Mouse (Mus musculus): Measurements from ENCODE around the gene Smndc1.

Smndc1 gene

GRCm38 (mm10) chr19:53390495-53391007 lies at the start of gene Smndc1:
Gene Smndc1 (minus strand): TSS chr19:53390578.
- in situ Hi-C loops (cut with MboI, MseI) = no loop called here

- in situ Hi-C loops (cut with MboI, MseI) = loop anchor here in 1 of 2 experiments (5.0 kb wide), 1 partner anchor 48 kb away; no protein-coding TSS in a partner anchor
Observed at GRCm38 (mm10) chr19:53439340-53439739, 49.0 kb upstream of the Smndc1 start.

- in situ Hi-C loops (cut with MboI, MseI) = loop anchor here in 1 of 2 experiments (5.0 kb wide), 1 partner anchor 49 kb away; no protein-coding TSS in a partner anchor
Observed at GRCm38 (mm10) chr19:53437991-53438390, 47.6 kb upstream of the Smndc1 start.

- in situ Hi-C loops (cut with MboI, MseI) = loop anchor here in 1 of 2 experiments (5.0 kb wide), 1 partner anchor 50 kb away; no protein-coding TSS in a partner anchor
Observed at GRCm38 (mm10) chr19:53437311-53437958, 47.1 kb upstream of the Smndc1 start.

- in situ Hi-C loops (cut with MboI, MseI) = no loop called here
Observed at GRCm38 (mm10) chr19:53433949-53434689, 43.7 kb upstream of the Smndc1 start.

- in situ Hi-C loops (cut with MboI, MseI) = no loop called here
Observed at GRCm38 (mm10) chr19:53431003-53431402, 40.6 kb upstream of the Smndc1 start.

GRCm38 (mm10) chr19:53430356-53430755 lies 40.0 kb upstream of the Smndc1 start:
- in situ Hi-C loops (cut with MboI, MseI) = no loop called here

GRCm38 (mm10) chr19:53427817-53428216 lies 37.4 kb upstream of the Smndc1 start:
- in situ Hi-C loops (cut with MboI, MseI) = loop anchor here in 1 of 2 experiments (10.0 kb wide), 1 partner anchor 377 kb away; no protein-coding TSS in a partner anchor

- in situ Hi-C loops (cut with MboI, MseI) = loop anchor here in 1 of 2 experiments (10.0 kb wide), 1 partner anchor 377 kb away; no protein-coding TSS in a partner anchor
Observed at GRCm38 (mm10) chr19:53427346-53427745, 37.0 kb upstream of the Smndc1 start.

- in situ Hi-C loops (cut with MboI, MseI) = loop anchor here in 1 of 2 experiments (10.0 kb wide), 1 partner anchor 379 kb away; no protein-coding TSS in a partner anchor
Observed at GRCm38 (mm10) chr19:53425824-53426223, 35.4 kb upstream of the Smndc1 start.

- in situ Hi-C loops (cut with MboI, MseI) = loop anchor here (10.0 to 25.0 kb wide), 2 partner anchors 380 to 1838 kb away; partner anchors contain the start of gene Acsl5 (in 1 of the 2)
Observed at GRCm38 (mm10) chr19:53424629-53425028, 34.3 kb upstream of the Smndc1 start.

- in situ Hi-C loops (cut with MboI, MseI) = loop anchor here (10.0 to 25.0 kb wide), 2 partner anchors 381 to 1838 kb away; partner anchors contain the start of gene Acsl5 (in 1 of the 2)
Observed at GRCm38 (mm10) chr19:53423816-53424465, 33.6 kb upstream of the Smndc1 start.

- in situ Hi-C loops (cut with MboI, MseI) = loop anchor here (10.0 to 25.0 kb wide), 2 partner anchors 381 to 1839 kb away; partner anchors contain the start of gene Acsl5 (in 1 of the 2)
Observed at GRCm38 (mm10) chr19:53423341-53423753, 33.0 kb upstream of the Smndc1 start.

- in situ Hi-C loops (cut with MboI, MseI) = loop anchor here (10.0 to 25.0 kb wide), 2 partner anchors 382 to 1840 kb away; partner anchors contain the start of gene Acsl5 (in 1 of the 2)
Observed at GRCm38 (mm10) chr19:53422358-53423308, 32.3 kb upstream of the Smndc1 start.

- in situ Hi-C loops (cut with MboI, MseI) = loop anchor here (10.0 to 25.0 kb wide), 2 partner anchors 383 to 1841 kb away; partner anchors contain the start of gene Acsl5 (in 1 of the 2)
Observed at GRCm38 (mm10) chr19:53421583-53422188, 31.3 kb upstream of the Smndc1 start.

- in situ Hi-C loops (cut with MboI, MseI) = loop anchor here (10.0 to 25.0 kb wide), 2 partner anchors 384 to 1841 kb away; partner anchors contain the start of gene Acsl5 (in 1 of the 2)
Observed at GRCm38 (mm10) chr19:53420924-53421582, 30.7 kb upstream of the Smndc1 start.

GRCm38 (mm10) chr19:53419834-53420233 lies 29.5 kb upstream of the Smndc1 start:
- in situ Hi-C loops (cut with MboI, MseI) = loop anchor here (10.0 to 25.0 kb wide), 2 partner anchors 385 to 1842 kb away; partner anchors contain the start of gene Acsl5 (in 1 of the 2)

GRCm38 (mm10) chr19:53415198-53415597 lies 24.8 kb upstream of the Smndc1 start:
- in situ Hi-C loops (cut with MboI, MseI) = loop anchor here in 1 of 2 experiments (25.0 kb wide), 1 partner anchor 1847 kb away; the partner anchor contains the start of gene Acsl5
